Mouse (Mus musculus) mouse trophoblast stem cell (cell line): ENCODE data around the gene Prdx4.
"Not testable (repeated sequence)": the region's sequence is repeated elsewhere in the genome, so short reads cannot be mapped to it uniquely, and the experiment has no call there.

Source experiments
- in situ Hi-C, 2 experiments: fragments of 300-500 bp; cut with MseI, MboI; formaldehyde crosslinking; loops; 2 replicates in 1 of 2; 3 replicates in 1 of 2; pipeline ENCODE4 v1.15.1; 2025

Prdx4 gene

GRCm38 (mm10) chrX:155340654-155341053, at the start of gene Prdx4:
Gene Prdx4 (minus strand): TSS chrX:155340754.
- in situ Hi-C loops = loop anchor here in 1 of 2 experiments (25.0 kb wide), 1 partner anchor 103 kb away; no protein-coding TSS in a partner anchor

DNA sequence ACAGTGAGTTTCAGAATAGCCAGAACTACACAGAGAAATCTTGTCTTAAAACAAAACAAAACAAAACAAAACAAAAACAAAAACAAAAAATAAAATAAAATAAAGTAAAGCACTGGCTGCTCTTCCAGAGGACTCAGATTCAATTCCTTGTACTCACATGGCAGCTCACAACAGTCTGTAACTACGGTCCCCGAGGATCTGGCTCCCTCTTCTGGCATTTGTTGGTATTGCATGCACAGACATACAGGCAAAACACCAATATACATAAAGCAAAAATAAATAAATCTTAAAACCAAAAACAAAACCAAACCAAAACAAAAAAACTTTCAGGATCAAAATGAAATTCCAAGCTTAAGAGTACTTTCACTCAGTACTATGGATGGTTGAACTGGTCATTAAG, 36.0 kb upstream of the Prdx4 start:
- in situ Hi-C loops = no loop called here

DNA sequence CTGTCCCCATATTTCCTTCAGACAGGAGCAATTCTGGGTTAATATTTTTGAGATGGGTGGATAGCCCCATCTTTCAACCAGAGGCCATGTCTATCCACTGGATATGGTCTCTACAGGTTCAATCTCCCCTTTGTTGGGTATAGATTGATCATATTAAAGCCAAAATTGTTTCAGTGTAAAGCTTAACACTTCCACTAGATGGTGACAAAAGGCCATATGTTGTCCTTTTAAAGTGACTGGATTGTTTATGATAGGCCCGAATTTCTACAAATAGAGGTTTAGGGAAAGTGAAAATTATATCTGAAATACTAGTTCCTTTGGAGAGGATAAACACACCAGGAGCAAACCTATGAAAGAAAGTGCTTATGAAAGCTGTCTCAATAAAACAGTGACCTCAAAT, 34.9 kb upstream of the Prdx4 start:
- in situ Hi-C loops = no loop called here

GRCm38 (mm10) chrX:155370110-155370509, 29.6 kb upstream of the Prdx4 start:
- in situ Hi-C loops = not testable (repeated sequence)

- in situ Hi-C loops = no loop called here
Observed at GRCm38 (mm10) chrX:155365095-155365494, 24.5 kb upstream of the Prdx4 start.

GRCm38 (mm10) chrX:155346249-155346648, 5.7 kb upstream of the Prdx4 start:
- in situ Hi-C loops = loop anchor here in 1 of 2 experiments (25.0 kb wide), 1 partner anchor 109 kb away; no protein-coding TSS in a partner anchor

GRCm38 (mm10) chrX:155337905-155338721, 2.4 kb downstream of the Prdx4 start:
- in situ Hi-C loops = loop anchor here in 1 of 2 experiments (25.0 kb wide), 1 partner anchor 101 kb away; no protein-coding TSS in a partner anchor

GRCm38 (mm10) chrX:155337567-155337904, 3.0 kb downstream of the Prdx4 start:
- in situ Hi-C loops = loop anchor here in 1 of 2 experiments (25.0 kb wide), 1 partner anchor 100 kb away; no protein-coding TSS in a partner anchor

- in situ Hi-C loops = no loop called here
Observed at GRCm38 (mm10) chrX:155318005-155318404, 22.5 kb downstream of the Prdx4 start.

DNA sequence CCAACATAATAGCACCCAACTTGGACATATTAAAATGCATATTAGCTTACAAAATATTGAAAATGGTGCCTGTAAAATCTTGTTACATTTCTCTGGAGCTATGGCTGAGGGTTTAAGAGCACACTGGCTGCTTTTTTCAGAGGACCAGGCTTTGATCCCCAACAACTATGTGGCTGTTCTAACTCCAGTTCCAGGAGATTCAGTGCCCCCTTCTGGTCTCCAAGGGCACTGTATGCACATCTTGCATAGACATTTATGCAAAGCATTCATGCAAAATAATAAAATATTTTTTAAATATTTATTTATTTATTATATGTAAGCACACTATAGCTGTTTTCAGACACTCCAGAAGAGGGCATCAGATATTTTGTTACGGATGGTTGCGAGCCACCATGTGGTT, 34.2 kb downstream of the Prdx4 start:
- in situ Hi-C loops = no loop called here

GRCm38 (mm10) chrX:155280427-155281044, 60.0 kb downstream of the Prdx4 start:
- in situ Hi-C loops = no loop called here

- in situ Hi-C loops = no loop called here
Observed at GRCm38 (mm10) chrX:155278483-155278882, 62.1 kb downstream of the Prdx4 start.
